Comparison of ENCODE assay signal across 8 mouse cellular contexts in genomic region chr1:131527281-131528080, GRCm38 (mm10). TPM values are rescaled to one million over a fixed set of nuclear protein-coding genes. Genes with fewer than 3 reads are reported as not detected.
DNase-seq lines count a peak whose midpoint lies in the region; ATAC-seq and TF ChIP-seq lines count a peak whose summit lies in the region.

TSS of gene Srgap2 (minus strand) at chr1:131527352.
TSS of gene Fam72a (plus strand) at chr1:131527903.

- peaks cover 35% of the 10 kb centered on the region for H3K4me1 ChIP-seq in heart, embryonic 12.5 days (replicated peaks)
- peaks cover 24% of the 10 kb centered on the region for H3K4me1 ChIP-seq in kidney, postnatal 0 days (replicated peaks; ENCODE audit: insufficient read depth, low read length)
- H3K4me1 ChIP-seq in liver, embryonic 11.5 days (replicated peaks; ENCODE audit: control insufficient read depth, insufficient read depth, low read length), result peaks cover 37% of the 10 kb centered on the region
- H3K4me1 ChIP-seq in stomach, embryonic 14.5 days (ENCODE audit: control insufficient read depth, insufficient read depth, low read length), result peaks cover 36% of the 10 kb centered on the region

- ATAC-seq in erythroid progenitor cell, adult 5-6 weeks (replicated peaks; ENCODE audit: low FRiP score, poor library complexity, severe bottlenecking), result peak; percentile 84
- peak; percentile 96 for ATAC-seq in heart, embryonic 12.5 days (ENCODE audit: insufficient number of reproducible peaks, low FRiP score)
- ATAC-seq in kidney, postnatal 0 days (replicated peaks; ENCODE audit: low FRiP score, low read depth), result peak; percentile 97
- peak; percentile 93 for ATAC-seq in liver, embryonic 11.5 days (replicated peaks; ENCODE audit: low FRiP score)
- peak; percentile 95 for ATAC-seq in stomach, embryonic 14.5 days (ENCODE audit: insufficient number of reproducible peaks, insufficient read depth, low FRiP score, low read depth)

- no peak for TF ChIP-seq CTCF in kidney, postnatal 0 days (IDR thresholded peaks at IDR 0.05; ENCODE audit: low read depth)

- no peaks in the 10 kb centered on the region for H3K36me3 ChIP-seq in heart, embryonic 12.5 days
- H3K36me3 ChIP-seq in kidney, postnatal 0 days (ENCODE audit: insufficient read depth, low read length), result no peaks in the 10 kb centered on the region
- peaks cover 2% of the 10 kb centered on the region; the same call in 1 of the 2 replicates for H3K36me3 ChIP-seq in liver, embryonic 11.5 days (ENCODE audit: control insufficient read depth, insufficient read depth, low read length)
- H3K36me3 ChIP-seq in stomach, embryonic 14.5 days (ENCODE audit: control insufficient read depth, insufficient read depth, low read length), result no peaks in the 10 kb centered on the region

- H3K4me2 ChIP-seq in heart, embryonic 12.5 days, result peak within 1 kb of the TSS; percentile 90
- H3K4me2 ChIP-seq in kidney, postnatal 0 days (ENCODE audit: low read length), result peak within 1 kb of the TSS; percentile 97
- H3K4me2 ChIP-seq in liver, embryonic 11.5 days, result peak within 1 kb of the TSS; percentile 99
- H3K4me2 ChIP-seq in stomach, embryonic 14.5 days (replicated peaks; ENCODE audit: low read depth, low read length), result peak within 1 kb of the TSS; percentile 81

- no peaks in the 10 kb centered on the region for H3K9me3 ChIP-seq in heart, embryonic 12.5 days (replicated peaks)
- H3K9me3 ChIP-seq in kidney, postnatal 0 days (replicated peaks; ENCODE audit: low read length), result no peaks in the 10 kb centered on the region
- no peaks in the 10 kb centered on the region for H3K9me3 ChIP-seq in liver, embryonic 11.5 days (ENCODE audit: control insufficient read depth, low read length)
- no peaks in the 10 kb centered on the region for H3K9me3 ChIP-seq in stomach, embryonic 14.5 days (ENCODE audit: control insufficient read depth, low read depth, low read length)

- H3K27ac ChIP-seq in heart, embryonic 12.5 days (ENCODE audit: poor library complexity, severe bottlenecking), result peak within 1 kb of the TSS; percentile 94
- H3K27ac ChIP-seq in kidney, postnatal 0 days, result peak within 1 kb of the TSS; percentile 95
- H3K27ac ChIP-seq in liver, embryonic 11.5 days (ENCODE audit: low read depth, low read length), result peak within 1 kb of the TSS; percentile 96
- H3K27ac ChIP-seq in stomach, embryonic 14.5 days (ENCODE audit: low read length), result peak within 1 kb of the TSS; percentile 96

- peak; percentile 100 for DNase-seq in CD4-positive helper T cell, adult 2 months (ENCODE audit: low read depth, low spot score)
- peak; percentile 100 for DNase-seq in brain, embryonic 18.5 days (ENCODE audit: low read depth, low spot score)
- DNase-seq in kidney, postnatal 0 days (ENCODE audit: low spot score), result peak; percentile 100
- DNase-seq in liver, embryonic 11.5 days (ENCODE audit: low spot score), result peak; percentile 92
- DNase-seq in naive thymus-derived CD4-positive, alpha-beta T cell, adult 2 months (ENCODE audit: low read depth), result peak; percentile 99

- H3K4me3 ChIP-seq in heart, embryonic 12.5 days, result peak within 1 kb of the TSS; percentile 76
- H3K4me3 ChIP-seq in kidney, postnatal 0 days (replicated peaks; ENCODE audit: low read depth, low read length), result peak within 1 kb of the TSS; percentile 85
- peak within 1 kb of the TSS; percentile 80 for H3K4me3 ChIP-seq in liver, embryonic 11.5 days (ENCODE audit: low read depth, low read length)
- peak within 1 kb of the TSS; percentile 79 for H3K4me3 ChIP-seq in stomach, embryonic 14.5 days (ENCODE audit: low read depth, low read length)

- under 1% methylated on average over 44 of the region's 44 CpGs for WGBS in heart, embryonic 12.5 days
- under 1% methylated on average over 44 of the region's 44 CpGs for whole genome bisulfite sequencing in kidney, postnatal 0 days
- WGBS in liver, embryonic 11.5 days, result under 1% methylated on average over 44 of the region's 44 CpGs
- WGBS in stomach, embryonic 14.5 days, result under 1% methylated on average over 43 of the region's 44 CpGs

- H3K9ac ChIP-seq in heart, embryonic 12.5 days, result peak within 1 kb of the TSS; percentile 91
- H3K9ac ChIP-seq in kidney, postnatal 0 days (ENCODE audit: low read depth, low read length), result peak within 1 kb of the TSS; percentile 82
- H3K9ac ChIP-seq in liver, embryonic 11.5 days (ENCODE audit: low read depth, low read length), result peak within 1 kb of the TSS; percentile 77
- peak within 1 kb of the TSS; percentile 78 for H3K9ac ChIP-seq in stomach, embryonic 14.5 days (replicated peaks; ENCODE audit: low read depth, low read length)

- no peaks in the 10 kb centered on the region for H3K27me3 ChIP-seq in heart, embryonic 12.5 days (replicated peaks)
- no peaks in the 10 kb centered on the region for H3K27me3 ChIP-seq in kidney, postnatal 0 days (ENCODE audit: insufficient read depth, low read length)
- H3K27me3 ChIP-seq in liver, embryonic 11.5 days (replicated peaks; ENCODE audit: control insufficient read depth, insufficient read depth, low read length), result no peaks in the 10 kb centered on the region
- no peaks in the 10 kb centered on the region for H3K27me3 ChIP-seq in stomach, embryonic 14.5 days (ENCODE audit: control insufficient read depth, insufficient read depth, low read length)

RNA-seq across cellular contexts. Expression of gene Srgap2, which starts in this region (rescaled TPM):
- total RNA-seq in erythroid progenitor cell, adult 5-6 weeks (2015; ENCODE audit: low replicate concordance), result 20.1 and 31.4 TPM in 2 replicates
- total RNA-seq in erythroid progenitor cell, adult 5-6 weeks (2017; ENCODE audit: low replicate concordance), result 22.8 and 31.3 TPM in 2 replicates
- 18.6 and 24.3 TPM in 2 replicates for polyA plus RNA-seq in heart, embryonic 12.5 days (2016; fragmentation: Nextera tagmentation; extraction: Ambion mirVana)
- polyA plus RNA-seq in kidney, postnatal 0 days (2015; fragmentation: Nextera tagmentation; extraction: Ambion mirVana), result 6.9 and 8.3 TPM in 2 replicates
- polyA plus RNA-seq in liver, embryonic 11.5 days (2014; fragmentation: Nextera tagmentation; extraction: Ambion mirVana), result 16.1 and 17.3 TPM in 2 replicates
- polyA plus RNA-seq in stomach, embryonic 14.5 days (2014; fragmentation: Nextera tagmentation; extraction: Ambion mirVana), result 22.8 and 24.5 TPM in 2 replicates

RNA-seq across cellular contexts. Expression of gene Fam72a, which starts in this region (rescaled TPM):
- total RNA-seq in erythroid progenitor cell, adult 5-6 weeks (2015; ENCODE audit: low replicate concordance), result 1.1 TPM in 1 of 2 replicates, not detected in the other
- 1.3 TPM in 1 of 2 replicates, not detected in the other for total RNA-seq in erythroid progenitor cell, adult 5-6 weeks (2017; ENCODE audit: low replicate concordance)
- polyA plus RNA-seq in heart, embryonic 12.5 days (2016; fragmentation: Nextera tagmentation; extraction: Ambion mirVana), result 3.2 and 3.4 TPM in 2 replicates
- polyA plus RNA-seq in kidney, postnatal 0 days (2015; fragmentation: Nextera tagmentation; extraction: Ambion mirVana), result 1.7 and 1.8 TPM in 2 replicates
- 4.8 and 4.9 TPM in 2 replicates for polyA plus RNA-seq in liver, embryonic 11.5 days (2014; fragmentation: Nextera tagmentation; extraction: Ambion mirVana)
- polyA plus RNA-seq in stomach, embryonic 14.5 days (2014; fragmentation: Nextera tagmentation; extraction: Ambion mirVana), result 3.1 and 3.2 TPM in 2 replicates

Comparison
In these comparisons a context has a peak if more than half of its experiments do, and no peak if none do; other contexts are left out.
1. Peak in every context shown above with its lines: DNase-seq, ATAC-seq, H3K4me3 ChIP-seq and H3K27ac ChIP-seq.